Mouse (Mus musculus) liver, embryonic 14.5 days (tissue): Measurements from ENCODE around the gene Plcb4. TPM values are rescaled to one million over a fixed set of nuclear protein-coding genes. Genes with fewer than 3 reads are reported as not detected.

Experiments
- ATAC-seq: fragments of 200-750 bp; cut with Nextera tagmentation; 2 replicates; pipeline ENCODE4 v1.8.0; 2017; ENCODE audit warnings: moderate number of reproducible peaks, mild to moderate bottlenecking, moderate library complexity; ENCODE audit not compliant: insufficient read depth
- DNase-seq, 3 experiments: peaks; one replicate each; pipeline ENCODE4 v3.0.0-alpha.2; 2012 to 2013; ENCODE audit warnings: low read depth in 3 of 3, low spot score in 3 of 3
- H3K27ac ChIP-seq: fragments of 300-500 bp; sonication (generic); 2 replicates; pipeline ENCODE4 v1.5.1; 2014; ENCODE audit warnings: moderate library complexity, mild to moderate bottlenecking, control low read depth, inconsistent platforms
- H3K27me3 ChIP-seq: fragments of 300-500 bp; sonication (generic); 2 replicates; pipeline ENCODE4 v1.6.1; 2014; ENCODE audit warnings: mild to moderate bottlenecking, low read length, moderate library complexity; ENCODE audit not compliant: control insufficient read depth, insufficient read depth
- H3K36me3 ChIP-seq: fragments of 300-500 bp; sonication (generic); replicated peaks from 2 replicates; pipeline ENCODE4 v1.6.1; 2014; ENCODE audit warnings: low read depth; ENCODE audit not compliant: control insufficient read depth, insufficient read depth
- H3K4me1 ChIP-seq, 2 experiments: fragments of 200-500 bp in 1 of 2; fragments of 300-500 bp in 1 of 2; sonication (generic) in 1 of 2; replicated peaks; 2 replicates each; pipeline ENCODE4 v1.6.1; 2012 to 2014; ENCODE audit warnings: antibody characterized with exemption in 1 of 2, inconsistent platforms in 1 of 2, low read length in 1 of 2; ENCODE audit not compliant: control insufficient read depth in 2 of 2, insufficient read depth in 2 of 2
- H3K4me2 ChIP-seq: fragments of 300-500 bp; sonication (generic); 2 replicates; pipeline ENCODE4 v1.6.1; 2014; ENCODE audit warnings: low read depth, mild to moderate bottlenecking, control low read depth, moderate library complexity
- H3K4me3 ChIP-seq, 2 experiments: fragments of 200-500 bp in 1 of 2; fragments of 300-500 bp in 1 of 2; sonication (generic) in 1 of 2; 2 replicates each; pipeline ENCODE4 v1.5.1; 2012 to 2014; ENCODE audit warnings: low read depth in 2 of 2, low read length in 2 of 2, mild to moderate bottlenecking in 2 of 2, control low read depth in 1 of 2, inconsistent platforms in 1 of 2, moderate library complexity in 1 of 2; ENCODE audit not compliant: insufficient read depth in 1 of 2
- H3K9ac ChIP-seq: fragments of 300-500 bp; sonication (generic); replicated peaks from 2 replicates; pipeline ENCODE4 v1.6.1; 2014; ENCODE audit warnings: mild to moderate bottlenecking, control low read depth, moderate library complexity
- H3K9me3 ChIP-seq: fragments of 300-500 bp; sonication (generic); 2 replicates; pipeline ENCODE4 v1.6.1; 2016; ENCODE audit warnings: low read length, mixed read lengths; ENCODE audit not compliant: control insufficient read depth
- CTCF ChIP-seq: IDR thresholded peaks from 2 replicates; pipeline ENCODE4 v1.5.1; 2016; ENCODE audit warnings: antibody characterized with exemption, low read depth, control low read depth
- EP300 ChIP-seq: IDR thresholded peaks from 2 replicates; pipeline ENCODE4 v1.6.1; 2016; ENCODE audit warnings: antibody characterized with exemption, low read depth
- WGBS: fragments of 180-500 bp; shearing (Covaris S2); extraction: QIAGEN DNeasy Blood & Tissue Kit; methylation state at CpG from one replicate; pipeline ENCODE4 v1.1.7; 2014; ENCODE audit not compliant: insufficient replicate concordance; 5-methylcytosine and 5-hydroxymethylcytosine counted together
- polyA plus RNA-seq, 2 experiments: library from polyadenylated mRNA; depleted of rRNA in 1 of 2; stranded (reverse) in 1 of 2; unstranded in 1 of 2; fragments of >200 nt; fragmentation: Nextera tagmentation in 1 of 2; extraction: Ambion mirVana in 1 of 2; gene quantifications; 2 replicates each; pipeline versions ENCODE4 v1.2.1 to v1.2.3; 2012 to 2014

The Plcb4 gene
- polyA plus RNA-seq, 2 experiments, result 1.9 to 2.3 TPM

DNA sequence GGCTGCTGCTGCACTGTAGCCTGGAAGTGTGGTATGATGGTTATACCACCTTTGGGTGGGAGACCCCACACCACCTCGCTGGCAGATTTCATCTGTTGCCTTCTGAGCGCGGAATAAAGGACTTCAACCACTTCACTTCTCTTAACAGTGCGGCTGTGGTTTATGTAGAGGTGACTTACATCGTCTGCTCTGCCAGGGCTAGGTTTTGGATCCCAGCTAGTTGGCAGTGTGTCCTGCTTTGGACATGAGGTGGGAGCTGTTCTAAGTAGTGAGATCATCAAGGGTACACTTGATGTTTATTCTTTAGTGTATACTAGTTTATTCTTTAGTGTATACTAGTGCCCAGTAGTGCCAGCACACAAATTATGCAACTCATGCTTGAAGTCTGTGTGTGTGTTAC, 97.0 kb downstream of the Plcb4 start:
- ATAC-seq (no peak), DNase-seq (no peak)
- H3K27ac ChIP-seq, result no peak overlapping the region
- no peaks in the 10 kb centered on the region; a peak in 1 of 4 replicates for H3K4me1 ChIP-seq
- 72% methylated on average over 5 of the region's 5 CpGs for WGBS
- H3K36me3 ChIP-seq, result no peaks in the 10 kb centered on the region
- TF ChIP-seq CTCF (no peak), EP300 (no peak)
- H3K4me2 ChIP-seq, result no peak overlapping the region
- no peak overlapping the region for H3K9ac ChIP-seq
- no peaks in the 10 kb centered on the region for H3K9me3 ChIP-seq
- H3K27me3 ChIP-seq, result no peaks in the 10 kb centered on the region
- no peak overlapping the region for H3K4me3 ChIP-seq

DNA sequence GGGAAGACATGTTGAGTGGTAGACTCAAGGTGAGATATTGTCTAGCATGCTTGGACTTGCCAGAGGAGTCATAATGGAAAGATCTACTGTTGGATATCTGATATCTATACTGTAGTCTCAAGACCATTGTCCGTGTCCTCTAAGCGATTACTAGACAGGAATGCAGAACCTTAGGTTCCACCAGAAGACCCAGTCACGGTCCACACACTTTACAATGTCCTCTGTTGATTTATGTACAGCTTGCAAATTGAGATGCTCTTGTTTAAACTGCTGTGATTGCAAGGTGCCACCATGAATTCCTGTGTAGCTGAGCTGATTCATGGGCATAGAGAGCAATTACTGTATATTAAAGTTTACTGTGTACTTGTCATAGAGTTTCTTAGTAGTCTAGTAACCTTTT, 98.7 kb downstream of the Plcb4 start:
- H3K4me3 ChIP-seq, result no peak overlapping the region
- H3K4me2 ChIP-seq, result no peak overlapping the region
- no peak for ATAC-seq
- H3K4me1 ChIP-seq, result peaks cover 0 to 4% of the 10 kb centered on the region in 2 experiments; a peak in 1 of 4 replicates
- H3K27me3 ChIP-seq, result no peaks in the 10 kb centered on the region
- no peak overlapping the region for H3K27ac ChIP-seq
- WGBS, result 73% methylated on average over 3 of the region's 3 CpGs
- TF ChIP-seq EP300 (no peak), CTCF (no peak)
- no peaks in the 10 kb centered on the region for H3K9me3 ChIP-seq
- no peaks in the 10 kb centered on the region for H3K36me3 ChIP-seq
- no peak for DNase-seq
- H3K9ac ChIP-seq, result no peak overlapping the region

DNA sequence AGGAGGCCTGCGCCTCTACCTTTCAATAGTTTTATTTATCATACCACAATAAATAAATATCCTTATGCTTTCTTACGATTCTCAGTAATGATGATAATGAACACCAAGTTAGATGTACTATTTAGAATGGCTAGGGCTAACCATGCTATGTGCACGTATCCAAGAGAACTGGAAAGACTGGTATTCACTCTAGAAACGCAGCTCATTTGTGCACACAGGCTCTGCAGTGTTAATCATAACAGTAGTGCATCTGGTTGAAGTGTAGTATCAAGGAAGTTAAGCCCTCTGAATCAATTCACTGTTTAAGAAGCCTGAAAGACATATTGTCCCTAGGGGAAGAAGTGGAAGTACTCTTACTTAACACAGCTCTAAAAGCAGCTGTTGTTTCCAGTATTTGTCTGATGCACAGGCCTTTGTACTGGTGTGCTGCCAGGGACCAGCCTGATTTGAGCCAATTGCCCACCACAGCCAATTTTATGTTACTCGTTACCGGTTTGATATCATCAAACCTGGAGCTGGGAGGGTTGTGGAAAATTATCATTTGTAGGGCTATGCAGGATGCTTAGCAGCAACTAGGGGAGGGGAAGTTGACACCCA, 100.8 kb downstream of the Plcb4 start:
- H3K4me3 ChIP-seq, result no peak overlapping the region
- 67% methylated on average over 6 of the region's 6 CpGs for WGBS
- TF ChIP-seq CTCF, result no peak
- no peak for TF ChIP-seq EP300
- no peak overlapping the region for H3K9ac ChIP-seq
- ATAC-seq (no peak), DNase-seq (no peak)
- H3K36me3 ChIP-seq, result no peaks in the 10 kb centered on the region
- no peaks in the 10 kb centered on the region for H3K9me3 ChIP-seq
- peaks cover 0 to 4% of the 10 kb centered on the region in 2 experiments; a peak in 1 of 4 replicates for H3K4me1 ChIP-seq
- H3K4me2 ChIP-seq, result no peak overlapping the region
- H3K27ac ChIP-seq, result no peak overlapping the region
- no peaks in the 10 kb centered on the region for H3K27me3 ChIP-seq

DNA sequence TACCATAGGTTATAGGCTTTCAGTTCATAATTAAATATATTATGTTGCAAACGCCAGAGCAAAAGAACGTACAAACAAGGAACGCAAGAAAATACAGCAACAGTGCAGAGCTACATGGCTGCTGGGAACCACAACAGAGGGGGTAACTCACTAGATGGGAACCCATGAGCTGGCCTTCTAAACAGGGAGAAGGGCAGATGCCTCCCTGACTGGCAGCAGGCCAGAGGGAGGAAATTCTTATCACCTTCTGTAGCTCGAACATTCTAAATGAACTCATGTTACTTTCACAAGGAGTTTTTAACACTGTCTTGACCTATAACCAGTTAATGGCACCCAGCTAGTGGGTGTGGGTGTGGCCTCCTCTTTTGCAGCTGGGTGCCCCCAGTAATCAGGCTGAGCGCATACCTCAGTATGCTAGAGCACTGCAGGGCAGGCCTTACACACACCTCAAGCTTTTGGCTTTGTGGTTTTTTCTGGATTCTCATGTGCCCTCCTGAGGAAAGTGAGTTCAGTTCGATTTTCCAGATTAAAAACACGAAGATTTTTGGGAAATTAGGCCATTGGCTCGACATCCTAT, 102.5 kb downstream of the Plcb4 start:
- no peak for DNase-seq
- Histone ChIP-seq H3K27me3 (no peaks in the 10 kb centered on the region), H3K9ac (no peak overlapping the region), H3K4me1 (peaks cover 0 to 4% of the 10 kb centered on the region in 2 experiments; a peak in 2 of 4 replicates), H3K36me3 (no peaks in the 10 kb centered on the region), H3K4me2 (no peak overlapping the region), H3K9me3 (no peaks in the 10 kb centered on the region), H3K4me3 (no peak overlapping the region), H3K27ac (no peak overlapping the region)
- TF ChIP-seq CTCF (no peak), EP300 (no peak)
- 57% methylated on average over 8 of the region's 8 CpGs for WGBS
- no peak for ATAC-seq

DNA sequence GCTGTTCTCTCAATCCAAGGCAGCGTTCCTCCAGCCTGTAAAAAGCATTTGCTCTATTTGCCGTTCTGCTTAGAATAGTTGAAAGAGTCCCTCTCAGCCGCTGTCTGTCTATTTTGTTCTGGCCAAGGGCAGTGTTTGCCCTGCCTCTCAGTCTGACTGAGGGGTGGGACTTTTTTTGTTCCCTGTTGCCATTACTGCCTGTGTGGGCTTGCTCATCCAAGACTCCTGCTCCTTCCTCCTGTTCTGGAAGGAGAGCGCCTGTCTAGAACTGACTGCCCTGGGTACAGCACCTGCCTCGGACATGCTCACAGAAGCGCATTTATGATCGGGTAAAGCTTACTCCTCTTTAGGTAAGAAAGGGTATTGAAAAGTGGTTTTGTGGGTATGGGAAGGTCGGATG, 105.9 kb downstream of the Plcb4 start:
- 68% methylated on average over 8 of the region's 8 CpGs for WGBS
- H3K9me3 ChIP-seq, result no peaks in the 10 kb centered on the region
- H3K4me2 ChIP-seq, result no peak overlapping the region
- no peak overlapping the region for H3K27ac ChIP-seq
- no peaks in the 10 kb centered on the region for H3K27me3 ChIP-seq
- TF ChIP-seq EP300 (no peak), CTCF (no peak)
- no peak for DNase-seq
- H3K4me3 ChIP-seq, result no peak overlapping the region
- no peak for ATAC-seq
- H3K9ac ChIP-seq, result no peak overlapping the region
- peaks cover 0 to 4% of the 10 kb centered on the region in 2 experiments; a peak in 2 of 4 replicates for H3K4me1 ChIP-seq
- H3K36me3 ChIP-seq, result no peaks in the 10 kb centered on the region
